Mouse (Mus musculus) frontal cortex, adult 2 months (tissue): ENCODE measurements at regions not wholly inside any gene's neighbourhood (a gene's known extent, or its start where the extent isn't known, plus 50 kb on each side); places are given as distances from the start of the nearest gene placed in this dataset.
A peak's percentile ranks its signal among the peaks of the same experiment; 100 is the strongest.

Source experiments
- DNase-seq, 2 experiments: peaks; one replicate each; pipeline ENCODE4 v3.0.0; 2022; ENCODE audit warnings: low spot score in 1 of 2; ENCODE audit errors: extremely low spot score in 1 of 2

DNA sequence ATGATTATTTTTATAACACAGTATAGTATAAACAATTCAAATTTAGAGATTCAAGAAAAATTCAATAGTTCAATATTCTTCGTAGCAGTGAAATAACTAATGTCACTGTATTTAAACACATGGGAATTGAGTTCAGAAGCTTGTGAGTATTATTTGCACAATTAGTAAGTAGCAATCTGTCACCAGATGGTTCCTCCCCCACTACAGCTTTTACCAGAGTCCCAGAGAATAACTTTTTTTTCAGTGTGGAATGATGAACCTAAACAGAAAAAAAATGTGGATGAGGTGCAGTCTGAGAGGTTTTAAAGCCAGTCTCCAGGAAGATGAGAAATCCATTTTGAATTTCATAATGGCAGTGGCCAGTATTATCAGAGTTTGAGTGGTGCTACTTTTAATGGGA lies 414.9 kb upstream of the C9orf72 start:
- DNase-seq: no peak

DNA sequence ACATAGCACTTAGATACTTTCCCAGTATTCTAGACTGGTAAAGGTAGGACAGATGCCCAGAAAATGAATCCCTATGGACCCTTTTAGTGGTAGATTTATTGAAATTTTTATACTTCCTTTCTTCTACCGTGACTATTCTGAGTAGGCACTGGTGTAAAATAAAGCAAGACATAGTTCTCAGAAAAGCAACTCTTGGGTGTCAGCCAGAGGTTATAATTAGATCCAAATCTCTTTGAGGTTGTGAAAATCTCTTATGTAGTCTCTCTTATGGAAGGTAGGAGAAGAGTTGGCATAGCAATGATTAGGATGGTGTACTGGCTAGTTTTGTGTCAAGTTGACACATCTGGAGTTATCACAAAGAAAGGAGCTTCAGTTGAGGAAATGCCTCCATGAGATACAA lies 380.2 kb upstream of the C9orf72 start:
- peak in 1 of 2 experiments; percentile 64 for DNase-seq

DNA sequence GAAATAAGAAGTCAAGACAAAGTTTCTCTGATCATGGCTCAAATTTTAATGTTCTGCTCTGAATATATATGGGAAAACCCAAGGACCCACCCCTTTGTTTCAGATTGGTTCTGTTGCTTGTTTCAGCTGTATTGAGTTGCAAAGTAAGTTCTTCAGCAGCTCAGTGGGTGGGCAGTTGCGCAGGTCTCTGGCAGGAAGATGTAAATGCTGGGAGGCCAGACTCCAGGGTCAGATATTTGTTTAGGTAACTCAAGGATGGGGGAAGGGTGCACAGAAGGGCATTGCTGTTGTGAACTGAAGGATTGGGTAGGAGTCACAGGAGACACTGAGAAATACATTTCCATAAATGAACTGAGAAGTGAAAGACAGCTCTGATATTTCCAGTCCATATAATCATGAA lies 352.1 kb upstream of the C9orf72 start:
- no peak for DNase-seq

DNA sequence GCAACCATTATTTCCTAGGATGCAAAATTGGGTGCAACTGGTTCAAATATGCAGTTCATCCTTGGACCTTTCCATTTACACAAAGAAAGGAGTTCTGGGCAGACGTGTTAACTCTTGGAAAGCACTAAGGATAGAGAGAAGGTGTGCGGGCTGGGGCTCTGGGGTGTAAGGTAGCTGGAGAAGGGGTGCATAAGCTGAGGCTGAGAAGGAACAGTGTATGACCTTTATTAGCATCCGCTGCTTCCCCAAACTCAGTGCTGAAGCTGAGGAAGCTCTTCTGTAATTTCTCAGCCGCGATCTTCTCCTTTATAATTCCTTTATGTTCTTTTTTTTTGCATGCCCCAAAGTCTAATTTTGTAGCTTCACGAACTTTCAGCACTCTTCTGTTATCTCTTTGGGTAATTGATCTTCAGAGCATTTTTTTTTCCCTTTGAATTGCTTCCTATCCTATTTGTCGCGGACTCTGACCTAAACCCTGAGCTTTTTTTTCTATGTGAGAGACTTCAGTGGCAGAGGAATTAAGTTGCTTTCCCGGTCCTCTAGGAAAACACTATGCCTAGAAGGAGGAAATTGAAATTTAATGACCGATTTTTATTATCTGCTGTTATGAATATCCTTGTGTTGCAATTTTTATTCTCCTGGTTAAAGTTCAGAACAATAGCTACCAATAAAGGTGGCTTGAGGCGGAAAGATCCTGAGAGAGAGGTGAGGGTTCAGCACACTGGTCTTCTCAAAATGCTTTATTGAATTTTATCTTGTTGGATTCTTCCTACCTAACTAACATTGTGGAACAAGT lies 349.4 kb upstream of the C9orf72 start:
- DNase-seq: no peak

DNA sequence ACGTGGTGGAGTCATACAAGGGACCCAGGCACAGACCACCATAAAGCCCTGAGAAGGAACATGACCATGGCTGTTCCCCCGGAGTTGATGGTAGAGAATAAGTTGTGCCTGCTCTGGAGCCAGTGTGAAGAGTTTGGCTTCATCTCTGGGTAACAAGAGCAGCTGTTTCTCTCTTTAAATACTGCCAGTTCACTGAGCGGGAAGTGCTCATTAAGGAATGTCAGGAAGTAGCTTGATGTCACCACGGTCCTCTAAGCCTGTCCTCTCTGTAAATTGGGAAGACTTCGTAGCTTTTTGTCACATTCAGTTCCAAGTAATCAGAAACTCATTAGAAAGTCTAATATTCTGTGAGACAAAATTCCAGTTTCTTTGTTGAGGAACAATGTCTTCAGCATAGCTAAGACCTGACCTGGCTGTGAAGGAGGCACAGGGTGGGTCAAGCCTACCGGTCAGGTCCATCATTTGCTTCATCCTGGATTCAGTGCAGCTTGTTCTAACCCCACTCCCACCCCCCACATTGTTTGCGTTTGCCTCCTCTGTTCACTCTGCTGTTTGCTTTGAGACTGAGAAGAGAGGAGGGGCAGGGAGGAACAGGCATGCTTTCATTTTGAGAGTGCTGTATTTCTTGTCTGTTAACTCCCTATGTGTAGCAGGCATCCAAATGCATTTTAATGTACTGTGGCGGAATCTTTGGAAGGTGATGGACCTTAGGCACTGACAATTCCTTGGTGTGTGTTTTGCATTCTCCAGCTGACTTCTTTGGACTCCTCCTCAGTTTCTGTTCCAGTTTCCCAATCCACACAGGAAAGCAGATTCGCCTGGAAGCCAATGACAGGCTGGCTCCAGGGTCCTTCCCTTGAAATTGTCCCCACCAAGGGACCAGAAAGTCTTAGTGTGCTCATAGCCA lies 345.8 kb upstream of the C9orf72 start:
- no peak for DNase-seq

DNA sequence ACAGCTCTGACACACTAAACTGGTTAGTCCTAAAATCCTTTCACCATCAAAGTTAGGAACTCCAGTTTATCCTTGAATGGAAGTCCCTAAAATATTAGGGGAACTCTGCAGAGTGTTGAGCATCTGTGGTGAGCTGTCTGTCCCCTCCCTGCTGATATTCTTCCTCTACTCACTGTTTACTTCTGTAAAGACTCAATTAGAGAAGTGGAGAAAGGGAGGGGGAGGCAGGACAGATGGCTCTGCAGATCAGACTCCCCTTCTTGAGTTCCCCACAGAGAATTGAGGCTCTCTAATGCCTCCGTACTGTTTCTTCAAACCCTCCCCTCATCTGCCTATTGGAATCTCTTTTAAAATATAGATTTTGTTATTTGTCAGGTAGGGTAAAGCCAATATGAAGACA lies 335.3 kb upstream of the C9orf72 start:
- no peak for DNase-seq

DNA sequence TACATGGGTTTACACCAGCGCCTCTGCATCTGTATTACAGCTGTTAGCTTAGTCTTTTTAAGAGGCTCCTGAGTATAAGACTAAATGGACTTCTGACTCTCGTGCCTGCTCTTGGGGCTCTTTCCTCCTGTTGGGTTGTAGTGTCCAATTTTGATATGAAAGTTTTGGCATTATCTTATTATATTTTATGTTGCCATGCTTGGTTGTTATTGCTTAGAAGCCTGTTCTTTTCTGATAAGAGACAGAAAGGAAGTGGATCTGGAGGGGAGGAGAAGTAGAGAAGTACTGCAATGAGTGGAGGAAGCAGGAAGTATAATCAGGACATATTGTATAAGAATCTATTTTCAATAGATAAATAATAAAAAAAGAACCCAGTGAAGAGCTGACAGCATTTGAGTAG lies 334.0 kb upstream of the C9orf72 start:
- no peak for DNase-seq

DNA sequence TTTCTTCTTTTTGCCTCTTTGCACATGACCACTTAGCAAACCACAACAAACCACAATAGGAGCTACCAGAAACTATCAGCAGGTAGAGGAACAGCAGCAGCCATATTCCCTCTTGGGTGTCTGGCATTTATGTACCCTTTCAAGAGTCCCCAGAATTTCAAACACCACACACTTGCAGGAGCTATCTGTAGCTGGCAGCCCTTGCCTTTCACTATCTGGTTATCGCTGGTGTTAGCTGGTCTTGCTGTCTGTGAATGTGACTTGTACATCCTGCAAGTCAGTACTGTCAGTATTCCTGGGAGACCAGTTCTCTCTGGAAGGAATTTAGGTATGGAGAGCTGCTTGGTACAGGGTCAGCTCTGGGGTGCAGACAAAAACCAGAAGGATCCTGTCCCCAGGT lies 327.3 kb upstream of the C9orf72 start:
- DNase-seq: no peak

DNA sequence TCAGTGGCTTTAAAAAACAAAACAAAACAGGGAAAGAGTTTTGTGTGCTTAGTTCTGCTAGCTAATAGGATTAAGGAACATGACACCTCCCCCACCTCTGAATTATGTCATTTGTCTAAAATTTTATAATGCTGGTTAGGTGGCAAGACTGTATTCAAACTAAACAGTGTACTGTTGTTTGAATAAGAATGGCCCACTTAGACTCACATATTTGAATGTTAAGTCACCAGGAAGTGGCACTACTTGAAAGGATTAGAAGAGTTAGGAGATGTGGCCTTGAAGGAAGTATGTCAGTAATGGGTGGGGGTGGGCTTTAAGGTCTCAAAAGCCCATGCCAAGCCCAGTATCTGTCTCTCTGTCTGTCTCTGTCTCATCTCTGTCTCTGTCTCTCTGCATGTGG lies 326.0 kb upstream of the C9orf72 start:
- DNase-seq: no peak

DNA sequence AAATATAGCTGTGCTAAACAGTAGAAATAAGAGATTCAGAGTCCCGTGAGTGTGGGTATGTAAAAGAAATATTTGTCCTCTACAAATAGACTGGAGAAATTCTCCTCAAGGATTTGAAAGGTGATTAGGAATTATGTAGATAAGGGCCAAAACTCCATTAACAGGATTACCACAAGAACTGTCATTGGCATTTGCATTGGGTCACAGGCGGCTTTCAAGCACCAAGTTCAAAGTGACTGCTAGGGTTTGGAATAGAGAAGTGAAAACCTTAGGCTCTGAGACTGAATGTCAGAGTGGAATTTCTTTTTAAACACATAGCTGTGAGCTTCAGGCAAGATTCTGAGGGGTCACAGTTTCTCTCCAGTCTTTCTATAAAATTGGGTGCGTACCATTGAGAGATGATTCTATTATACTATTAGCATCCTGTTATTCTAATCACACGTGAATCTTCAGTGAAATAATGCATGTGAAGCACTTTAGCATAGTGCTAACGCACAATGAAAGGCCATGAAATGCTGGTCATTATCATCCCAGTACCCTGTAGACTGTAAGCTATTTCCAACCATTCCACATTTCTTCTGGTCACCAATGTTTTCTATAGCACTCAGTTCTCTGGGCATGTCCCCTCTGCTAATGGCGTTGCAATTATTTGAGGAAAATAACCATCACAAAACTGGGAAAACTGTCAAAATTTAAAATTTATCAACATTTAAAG lies 308.7 kb upstream of the C9orf72 start:
- DNase-seq: no peak

DNA sequence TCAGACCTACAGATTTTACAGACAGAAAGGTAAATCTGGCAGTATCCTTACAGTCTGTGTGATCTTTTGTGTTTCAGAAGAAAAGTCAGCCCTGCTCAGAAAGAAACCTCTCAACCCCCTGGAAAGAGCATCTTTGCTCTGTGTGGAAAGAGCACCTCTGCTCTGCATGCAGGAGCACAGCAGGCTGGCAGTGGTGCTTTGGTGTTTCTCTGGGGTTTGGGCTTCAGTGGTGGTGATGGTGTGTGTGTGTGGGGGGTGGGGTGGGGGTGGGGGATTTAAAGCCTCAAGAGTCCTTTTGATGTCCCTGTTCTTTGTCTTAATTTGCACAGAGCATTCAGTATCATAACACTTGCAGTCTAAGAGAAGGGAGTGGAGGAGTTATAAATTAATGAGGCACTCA lies 308.2 kb upstream of the C9orf72 start:
- DNase-seq: no peak
